In the genomic region with DNA sequence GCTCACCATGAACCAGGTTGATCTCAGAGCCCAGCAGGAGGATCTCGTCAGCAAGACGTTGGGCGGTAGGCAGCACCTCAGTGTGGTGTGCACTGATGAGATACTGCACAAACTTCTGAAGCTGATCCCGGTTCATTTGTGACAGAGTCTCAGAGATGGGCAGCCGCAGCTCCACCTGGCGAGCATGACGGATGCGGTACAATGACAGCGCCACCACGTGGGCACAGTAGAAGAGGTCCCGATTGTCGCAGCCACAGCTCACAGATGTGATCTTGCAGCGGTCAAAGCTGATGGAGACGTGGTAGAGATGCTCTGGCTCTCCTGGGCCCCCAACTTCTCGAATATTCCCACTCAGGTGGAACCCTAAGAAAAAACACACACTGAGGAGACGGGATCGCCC, we compare ENCODE assay signal across 14 mouse cellular contexts. TPM values are rescaled to one million over a fixed set of nuclear protein-coding genes. Genes with fewer than 3 reads are reported as not detected.
DNase-seq lines count a peak whose midpoint lies in the region; ATAC-seq and TF ChIP-seq lines count a peak whose summit lies in the region.
"Had no signal": no experiment of that assay in that cellular context is flagged by ENCODE, and none has a peak within 500 bp of the region (broad histone marks: within the 10 kb centered on the region; RNA-seq: fewer than 3 reads in every experiment).

No protein-coding gene starts in this region.

- no peaks in the 10 kb centered on the region for H3K27me3 ChIP-seq in intestine, postnatal 0 days (replicated peaks; ENCODE audit: control insufficient read depth, insufficient read depth, low read length)
- H3K27me3 ChIP-seq in intestine, embryonic 16.5 days (replicated peaks; ENCODE audit: control insufficient read depth, insufficient read depth, low read length) = no peaks in the 10 kb centered on the region
- H3K27me3 ChIP-seq in midbrain, embryonic 14.5 days (ENCODE audit: control insufficient read depth, insufficient read depth, low read length) = no peaks in the 10 kb centered on the region
- H3K27me3 ChIP-seq in midbrain, embryonic 10.5 days (ENCODE audit: low read depth, poor library complexity, severe bottlenecking) = no peaks in the 10 kb centered on the region

- no peak overlapping the region for H3K27ac ChIP-seq in intestine, postnatal 0 days (ENCODE audit: low read depth, low read length)
- no peak overlapping the region for H3K27ac ChIP-seq in intestine, embryonic 16.5 days (ENCODE audit: low read length)
- no peak overlapping the region for H3K27ac ChIP-seq in midbrain, embryonic 14.5 days (replicated peaks; ENCODE audit: low read depth, low read length)
- H3K27ac ChIP-seq in midbrain, embryonic 10.5 days (replicated peaks) = no peak overlapping the region
- H3K27ac ChIP-seq: macrophage had no signal

- no peak overlapping the region for H3K4me3 ChIP-seq in intestine, postnatal 0 days (ENCODE audit: low read depth, low read length)
- H3K4me3 ChIP-seq in intestine, embryonic 16.5 days (ENCODE audit: low read length) = no peak overlapping the region
- H3K4me3 ChIP-seq in midbrain, embryonic 14.5 days (replicated peaks; ENCODE audit: low read depth, low read length) = no peak overlapping the region
- no peak overlapping the region for H3K4me3 ChIP-seq in midbrain, embryonic 10.5 days

- TF ChIP-seq CTCF in intestine, postnatal 0 days (IDR thresholded peaks at IDR 0.05; ENCODE audit: low read depth) = peak; percentile 57

- no peak overlapping the region for H3K9ac ChIP-seq in intestine, postnatal 0 days (ENCODE audit: low read depth, low read length)
- H3K9ac ChIP-seq in intestine, embryonic 16.5 days (ENCODE audit: low read depth, low read length) = no peak overlapping the region
- no peak overlapping the region for H3K9ac ChIP-seq in midbrain, embryonic 14.5 days (replicated peaks; ENCODE audit: low read length)

- no peaks in the 10 kb centered on the region for H3K9me3 ChIP-seq in intestine, postnatal 0 days (ENCODE audit: control insufficient read depth)
- H3K9me3 ChIP-seq in intestine, embryonic 16.5 days (ENCODE audit: control insufficient read depth, low read length) = no peaks in the 10 kb centered on the region
- H3K9me3 ChIP-seq in midbrain, embryonic 14.5 days (ENCODE audit: control insufficient read depth, low read length) = no peaks in the 10 kb centered on the region
- H3K9me3 ChIP-seq in midbrain, embryonic 10.5 days (replicated peaks) = no peaks in the 10 kb centered on the region

- 82% methylated on average over 17 of the region's 17 CpGs for WGBS in intestine, postnatal 0 days
- WGBS in intestine, embryonic 16.5 days = 80% methylated on average over 17 of the region's 17 CpGs
- 75% methylated on average over 17 of the region's 17 CpGs for WGBS in midbrain, embryonic 14.5 days
- WGBS in midbrain, embryonic 10.5 days = 81% methylated on average over 17 of the region's 17 CpGs

- H3K4me1 ChIP-seq in intestine, postnatal 0 days (replicated peaks; ENCODE audit: control insufficient read depth, insufficient read depth, low read length) = no peaks in the 10 kb centered on the region
- H3K4me1 ChIP-seq in intestine, embryonic 16.5 days (ENCODE audit: control insufficient read depth, insufficient read depth, low read length) = peaks cover 1% of the 10 kb centered on the region
- H3K4me1 ChIP-seq in midbrain, embryonic 14.5 days (ENCODE audit: control insufficient read depth, insufficient read depth, low read length) = peaks cover 12% of the 10 kb centered on the region
- peaks cover 19% of the 10 kb centered on the region for H3K4me1 ChIP-seq in midbrain, embryonic 10.5 days

- peaks cover 53% of the 10 kb centered on the region for H3K36me3 ChIP-seq in intestine, postnatal 0 days (ENCODE audit: control insufficient read depth, insufficient read depth)
- peaks cover 8% of the 10 kb centered on the region; the same call in 1 of the 2 replicates for H3K36me3 ChIP-seq in intestine, embryonic 16.5 days (ENCODE audit: control insufficient read depth, insufficient read depth, low read length)
- peaks cover 90% of the 10 kb centered on the region for H3K36me3 ChIP-seq in midbrain, embryonic 14.5 days (ENCODE audit: control insufficient read depth, insufficient read depth, low read length)
- peaks cover 92% of the 10 kb centered on the region for H3K36me3 ChIP-seq in midbrain, embryonic 10.5 days

- H3K4me2 ChIP-seq in intestine, postnatal 0 days (replicated peaks; ENCODE audit: low read depth) = no peak overlapping the region
- no peak overlapping the region for H3K4me2 ChIP-seq in intestine, embryonic 16.5 days (ENCODE audit: low read depth, low read length)
- no peak overlapping the region for H3K4me2 ChIP-seq in midbrain, embryonic 14.5 days (ENCODE audit: low read length)

- ATAC-seq in intestine, postnatal 0 days = no peak
- ATAC-seq in intestine, embryonic 16.5 days = no peak
- ATAC-seq in midbrain, embryonic 14.5 days (ENCODE audit: low FRiP score, low TSS enrichment) = no peak
- ATAC-seq in megakaryocyte progenitor cell, adult 5-6 weeks (replicated peaks; ENCODE audit: poor library complexity) = peak; percentile 49; the same call in 1 of the 2 replicates

- peak; percentile 15 for DNase-seq in midbrain, embryonic 14.5 days
- DNase-seq in midbrain, embryonic 10.5 days (ENCODE audit: low spot score) = no peak
- peak; percentile 69 for DNase-seq in R1 (ENCODE audit: low read depth, low spot score)
- DNase-seq in layer of hippocampus, postnatal 10 days (ENCODE audit: low spot score in 2 of 2) = no peak
- DNase-seq: adrenal gland, postnatal 25 days; cerebellum, adult 8-10 months; kidney, postnatal 14 days; left cerebral cortex, postnatal 4 days; right cerebral cortex, adult 18-20 months had no signal

RNA-seq across cellular contexts. Expression of a gene that starts 6.1 kb away (rescaled TPM):
- 3.7 and 3.8 TPM in 2 replicates for polyA plus RNA-seq in intestine, postnatal 0 days (2015; fragmentation: Nextera tagmentation; extraction: Ambion mirVana)
- 7.1 and 7.7 TPM in 2 replicates for polyA plus RNA-seq in intestine, embryonic 16.5 days (2015; fragmentation: Nextera tagmentation; extraction: Ambion mirVana)
- 28.7 and 35.6 TPM in 2 replicates for polyA plus RNA-seq in midbrain, embryonic 14.5 days (2014; fragmentation: Nextera tagmentation; extraction: Ambion mirVana)
- 30.4 and 39.5 TPM in 2 replicates for polyA plus RNA-seq in midbrain, embryonic 10.5 days (2016; fragmentation: Nextera tagmentation; extraction: Ambion mirVana)
- 3.2 and 3.4 TPM in 2 replicates for total RNA-seq in megakaryocyte progenitor cell, adult 5-6 weeks (2015)
- 4.2 and 5.0 TPM in 2 replicates for total RNA-seq in megakaryocyte progenitor cell, adult 5-6 weeks (2017)
- total RNA-seq in layer of hippocampus, postnatal 10 days (2021) = 10 to 100 TPM; 18.0 to 18.3 TPM

RNA-seq across cellular contexts. Expression of a gene that starts 18.8 kb away (rescaled TPM):
- polyA plus RNA-seq in intestine, postnatal 0 days (2015; fragmentation: Nextera tagmentation; extraction: Ambion mirVana) = 308 and 309 TPM in 2 replicates
- 292 and 296 TPM in 2 replicates for polyA plus RNA-seq in intestine, embryonic 16.5 days (2015; fragmentation: Nextera tagmentation; extraction: Ambion mirVana)
- 261 and 282 TPM in 2 replicates for polyA plus RNA-seq in midbrain, embryonic 14.5 days (2014; fragmentation: Nextera tagmentation; extraction: Ambion mirVana)
- 363 and 389 TPM in 2 replicates for polyA plus RNA-seq in midbrain, embryonic 10.5 days (2016; fragmentation: Nextera tagmentation; extraction: Ambion mirVana)
- 121 and 132 TPM in 2 replicates for total RNA-seq in megakaryocyte progenitor cell, adult 5-6 weeks (2015)
- 63.4 and 107 TPM in 2 replicates for total RNA-seq in megakaryocyte progenitor cell, adult 5-6 weeks (2017)
- total RNA-seq in layer of hippocampus, postnatal 10 days (2021) = 100 to 1,000 TPM; 138 to 140 TPM

RNA-seq across cellular contexts. Expression of a gene that starts 26.4 kb away (rescaled TPM):
- polyA plus RNA-seq in intestine, postnatal 0 days (2015; fragmentation: Nextera tagmentation; extraction: Ambion mirVana) = 54.9 and 60.3 TPM in 2 replicates
- polyA plus RNA-seq in intestine, embryonic 16.5 days (2015; fragmentation: Nextera tagmentation; extraction: Ambion mirVana) = 76.0 and 77.1 TPM in 2 replicates
- polyA plus RNA-seq in midbrain, embryonic 14.5 days (2014; fragmentation: Nextera tagmentation; extraction: Ambion mirVana) = 39.9 and 40.2 TPM in 2 replicates
- 65.5 and 72.0 TPM in 2 replicates for polyA plus RNA-seq in midbrain, embryonic 10.5 days (2016; fragmentation: Nextera tagmentation; extraction: Ambion mirVana)
- 34.3 and 39.1 TPM in 2 replicates for total RNA-seq in megakaryocyte progenitor cell, adult 5-6 weeks (2015)
- 13.8 and 17.4 TPM in 2 replicates for total RNA-seq in megakaryocyte progenitor cell, adult 5-6 weeks (2017)
- total RNA-seq in layer of hippocampus, postnatal 10 days (2021) = 10 to 100 TPM; 27.4 to 29.0 TPM

RNA-seq across cellular contexts. Expression of a gene that starts 39.4 kb away (rescaled TPM):
- 12.8 and 12.9 TPM in 2 replicates for polyA plus RNA-seq in intestine, postnatal 0 days (2015; fragmentation: Nextera tagmentation; extraction: Ambion mirVana)
- 13.5 and 16.3 TPM in 2 replicates for polyA plus RNA-seq in intestine, embryonic 16.5 days (2015; fragmentation: Nextera tagmentation; extraction: Ambion mirVana)
- polyA plus RNA-seq in midbrain, embryonic 14.5 days (2014; fragmentation: Nextera tagmentation; extraction: Ambion mirVana) = 25.5 and 26.2 TPM in 2 replicates
- polyA plus RNA-seq in midbrain, embryonic 10.5 days (2016; fragmentation: Nextera tagmentation; extraction: Ambion mirVana) = 23.8 and 24.1 TPM in 2 replicates
- 18.6 and 19.4 TPM in 2 replicates for total RNA-seq in megakaryocyte progenitor cell, adult 5-6 weeks (2015)
- 6.8 and 17.0 TPM in 2 replicates for total RNA-seq in megakaryocyte progenitor cell, adult 5-6 weeks (2017)
- 10 to 100 TPM; 22.1 to 25.5 TPM for total RNA-seq in layer of hippocampus, postnatal 10 days (2021)

RNA-seq across cellular contexts. Expression of a gene that starts 45.7 kb away (rescaled TPM):
- 1.6 and 1.8 TPM in 2 replicates for polyA plus RNA-seq in intestine, postnatal 0 days (2015; fragmentation: Nextera tagmentation; extraction: Ambion mirVana)
- polyA plus RNA-seq in intestine, embryonic 16.5 days (2015; fragmentation: Nextera tagmentation; extraction: Ambion mirVana) = 0.89 and 1.3 TPM in 2 replicates
- polyA plus RNA-seq in midbrain, embryonic 14.5 days (2014; fragmentation: Nextera tagmentation; extraction: Ambion mirVana) = 9.4 and 11.7 TPM in 2 replicates
- polyA plus RNA-seq in midbrain, embryonic 10.5 days (2016; fragmentation: Nextera tagmentation; extraction: Ambion mirVana) = 3.0 and 5.6 TPM in 2 replicates
- 0.54 and 1.7 TPM in 2 replicates for total RNA-seq in megakaryocyte progenitor cell, adult 5-6 weeks (2015)
- 3.5 TPM in 1 of 2 replicates, not detected in the other for total RNA-seq in megakaryocyte progenitor cell, adult 5-6 weeks (2017)
- total RNA-seq in layer of hippocampus, postnatal 10 days (2021) = 1 to 10 TPM; 7.8 to 8.4 TPM
- total RNA-seq: gastrocnemius, adult 8-10 months had no signal
- polyA plus RNA-seq: macrophage had no signal

Comparison
In these comparisons a context has a peak if more than half of its experiments do, and no peak if none do; other contexts are left out.
1. DNase-seq: peak in midbrain, embryonic 14.5 days (single experiment) and R1 (single experiment); none in midbrain, embryonic 10.5 days (single experiment) and layer of hippocampus, postnatal 10 days (0 of 2).